20 mouse cellular contexts compared by ENCODE assay signal in genomic region chr1:90577417-90577816, GRCm38 (mm10). TPM values are rescaled to one million over a fixed set of nuclear protein-coding genes. Genes with fewer than 3 reads are reported as not detected.
DNase-seq lines count a peak whose midpoint lies in the region; ATAC-seq and TF ChIP-seq lines count a peak whose summit lies in the region.
"Had no signal": no experiment of that assay in that cellular context is flagged by ENCODE, and none has a peak within 500 bp of the region (broad histone marks: within the 10 kb centered on the region; RNA-seq: fewer than 3 reads in every experiment).

No protein-coding gene starts in this region.

- H3K9ac ChIP-seq in heart, postnatal 0 days (replicated peaks; ENCODE audit: low read depth, low read length), result no peak overlapping the region
- H3K9ac ChIP-seq: forebrain, embryonic 13.5 days; liver, embryonic 13.5 days; lung, embryonic 15.5 days; neural tube, embryonic 15.5 days had no signal

- 66% methylated on average over 5 of the region's 5 CpGs for WGBS in heart, postnatal 0 days
- WGBS in thymus, adult 2 months, result 84% methylated on average over 5 of the region's 5 CpGs

- no peak overlapping the region for H3K27ac ChIP-seq in heart, postnatal 0 days (ENCODE audit: low read depth)
- H3K27ac ChIP-seq in layer of hippocampus, adult 2 months, result no peak overlapping the region
- no peak overlapping the region for H3K27ac ChIP-seq in thymus, adult 2 months (ENCODE audit: control insufficient read depth, insufficient read depth, low read length)
- H3K27ac ChIP-seq: forebrain, embryonic 13.5 days; liver, embryonic 13.5 days; lung, embryonic 15.5 days; neural tube, embryonic 15.5 days had no signal

- no peaks in the 10 kb centered on the region for H3K4me1 ChIP-seq in heart, postnatal 0 days (ENCODE audit: control insufficient read depth, insufficient read depth)
- H3K4me1 ChIP-seq in thymus, adult 2 months (replicated peaks; ENCODE audit: control insufficient read depth, insufficient read depth, low read length), result no peaks in the 10 kb centered on the region
- H3K4me1 ChIP-seq: liver, embryonic 13.5 days; lung, embryonic 15.5 days had no signal

- no peak overlapping the region for H3K4me3 ChIP-seq in heart, postnatal 0 days (ENCODE audit: low read depth, low read length)
- H3K4me3 ChIP-seq in layer of hippocampus, adult 2 months, result no peak overlapping the region
- no peak overlapping the region for H3K4me3 ChIP-seq in thymus, adult 2 months (ENCODE audit: control insufficient read depth, insufficient read depth, low read length)
- H3K4me3 ChIP-seq: forebrain, embryonic 13.5 days; liver, embryonic 13.5 days; lung, embryonic 15.5 days; neural tube, embryonic 15.5 days had no signal

- H3K9me3 ChIP-seq in heart, postnatal 0 days (replicated peaks; ENCODE audit: control insufficient read depth, low read length), result no peaks in the 10 kb centered on the region
- H3K9me3 ChIP-seq: forebrain, embryonic 13.5 days; liver, embryonic 13.5 days; lung, embryonic 15.5 days; neural tube, embryonic 15.5 days had no signal

- H3K36me3 ChIP-seq in heart, postnatal 0 days (replicated peaks; ENCODE audit: control insufficient read depth, insufficient read depth, low read length), result no peaks in the 10 kb centered on the region
- H3K36me3 ChIP-seq in thymus, adult 2 months (ENCODE audit: control insufficient read depth, insufficient read depth, low read length), result no peaks in the 10 kb centered on the region
- H3K36me3 ChIP-seq: liver, embryonic 13.5 days; lung, embryonic 15.5 days; neural tube, embryonic 15.5 days had no signal

- TF ChIP-seq CTCF in heart, postnatal 0 days (IDR thresholded peaks at IDR 0.05; ENCODE audit: low read depth), result 0 out of 2 replicates have a peak, but pooled peaks have one; percentile 9
- peak; percentile 59 for TF ChIP-seq CTCF in layer of hippocampus, adult 2 months (conservative IDR thresholded peaks at IDR 0.05)
- no peak for TF ChIP-seq CTCF in thymus, adult 2 months (IDR thresholded peaks at IDR 0.05; ENCODE audit: borderline replicate concordance, control insufficient read depth, extremely low read depth, insufficient read depth, low read length, poor library complexity)

- no peak overlapping the region for H3K4me2 ChIP-seq in heart, postnatal 0 days (ENCODE audit: low read depth, low read length)
- H3K4me2 ChIP-seq: forebrain, embryonic 13.5 days; liver, embryonic 13.5 days; lung, embryonic 15.5 days; midbrain, embryonic 11.5 days; neural tube, embryonic 15.5 days had no signal

- TF ChIP-seq POLR2A in thymus, adult 2 months (IDR thresholded peaks at IDR 0.05; ENCODE audit: control insufficient read depth, extremely low read depth, insufficient read depth, low read length, poor library complexity), result no peak

- no peak for TF ChIP-seq EP300 in heart, postnatal 0 days (IDR thresholded peaks at IDR 0.05; ENCODE audit: low read depth)

- no peak for DNase-seq in heart, postnatal 0 days (ENCODE audit: low spot score)
- no peak for DNase-seq in heart, adult 8-10 months (ENCODE audit: low spot score)
- DNase-seq in layer of hippocampus, adult 2 months (ENCODE audit: low spot score in 2 of 2), result no peak
- DNase-seq in layer of hippocampus, postnatal 36 days, result no peak
- DNase-seq in thymus, postnatal 4 days, result peak; percentile 54
- DNase-seq in thymus, adult 2 months, result no peak
- DNase-seq in natural killer cell, adult 2 months (ENCODE audit: low spot score in 2 of 2), result no peak
- DNase-seq: adrenal gland, postnatal 10 days; cerebellum, adult 2 months; heart, adult 11 months; liver, embryonic 13.5 days; right cerebral cortex, adult 18-20 months; right cerebral cortex, postnatal 4 days had no signal

- no peaks in the 10 kb centered on the region for H3K27me3 ChIP-seq in heart, postnatal 0 days (ENCODE audit: control insufficient read depth, insufficient read depth, low read length)
- no peaks in the 10 kb centered on the region for H3K27me3 ChIP-seq in thymus, adult 2 months (ENCODE audit: control insufficient read depth, insufficient read depth, low read length)
- H3K27me3 ChIP-seq: forebrain, embryonic 13.5 days; liver, embryonic 13.5 days; neural tube, embryonic 15.5 days had no signal

- ATAC-seq in heart, postnatal 0 days (ENCODE audit: insufficient read depth, low read depth), result no peak
- ATAC-seq: activated CD4-positive, CD25-positive, alpha-beta regulatory T cell, adult 4 months; forebrain, embryonic 13.5 days; hindbrain, embryonic 16.5 days; intestine, embryonic 16.5 days had no signal

RNA-seq across cellular contexts. Expression of gene Cops8, which starts 25.4 kb away (rescaled TPM):
- total RNA-seq in heart, postnatal 0 days (2014; rRNA removed; ENCODE audit: low replicate concordance), result 63.7 and 140 TPM in 2 replicates
- 91.4 and 99.8 TPM in 2 replicates for polyA plus RNA-seq in heart, postnatal 0 days (2015; fragmentation: Nextera tagmentation; extraction: Ambion mirVana)
- total RNA-seq in heart, adult 8-10 months (2022), result 100 to 1,000 TPM in 3 of 4 experiments, 10 to 100 TPM in 1; 94.8 to 119 (median 109) TPM
- total RNA-seq in layer of hippocampus, adult 2 months (2021), result 100 to 1,000 TPM; 109 to 122 TPM
- 100 to 1,000 TPM; 105 to 111 TPM for total RNA-seq in layer of hippocampus, postnatal 36 days (2021)
- polyA plus RNA-seq in thymus, adult 2 months (2012; rRNA removed), result 65.1 and 80.9 TPM in 2 replicates
